Mouse (Mus musculus) lung, adult 2 months (tissue): ENCODE data around the gene Ago1. TPM values are rescaled to one million over a fixed set of nuclear protein-coding genes. Genes with fewer than 3 reads are reported as not detected.

Experiments used
- DNase-seq: peaks from one replicate; pipeline ENCODE4 v3.0.0; 2022
- H3K4me1 ChIP-seq: fragments of 200-500 bp; 2 replicates; pipeline ENCODE4 v1.6.1; 2011; ENCODE audit warnings: low read length; ENCODE audit not compliant: control insufficient read depth, insufficient read depth
- H3K4me3 ChIP-seq: fragments of 200-500 bp; replicated peaks from 2 replicates; pipeline ENCODE3; 2011; ENCODE audit warnings: low read depth, mild to moderate bottlenecking, control low read depth, low read length; ENCODE audit errors: extremely low read depth
- CTCF ChIP-seq: fragments of 200-500 bp; IDR thresholded peaks from 2 replicates; pipeline ENCODE4 v1.5.1; 2011; ENCODE audit warnings: mild to moderate bottlenecking, low read length, control low read depth; ENCODE audit not compliant: insufficient read depth
- POLR2A ChIP-seq: fragments of 200-500 bp; IDR thresholded peaks from 2 replicates; pipeline ENCODE4 v1.6.1; 2011; ENCODE audit warnings: low read depth, mild to moderate bottlenecking, control low read depth, low read length, borderline replicate concordance; ENCODE audit errors: extremely low read depth
- WGBS: fragments of 180-500 bp; shearing (Covaris S2); methylation state at CpG from one replicate; pipeline ENCODE4 v1.1.7; 2018; 5-methylcytosine and 5-hydroxymethylcytosine counted together
- polyA plus RNA-seq: library from polyadenylated mRNA; depleted of rRNA; stranded (reverse); fragments of >200 nt; gene quantifications from 2 replicates; pipeline ENCODE4 v1.2.3, GENCODE M21; 2012

Ago1 gene
- polyA plus RNA-seq, 1 experiment = 35.0 TPM

- no peak for DNase-seq
- no peak overlapping the region for H3K4me3 ChIP-seq
- WGBS = 41% methylated on average over 4 of the region's 4 CpGs
- TF ChIP-seq CTCF = no peak
- no peak for TF ChIP-seq POLR2A
- peaks cover 9% of the 10 kb centered on the region for H3K4me1 ChIP-seq
Measured at GRCm38 (mm10) chr4:126464189-126464891, 4.0 kb downstream of the Ago1 start.

DNA sequence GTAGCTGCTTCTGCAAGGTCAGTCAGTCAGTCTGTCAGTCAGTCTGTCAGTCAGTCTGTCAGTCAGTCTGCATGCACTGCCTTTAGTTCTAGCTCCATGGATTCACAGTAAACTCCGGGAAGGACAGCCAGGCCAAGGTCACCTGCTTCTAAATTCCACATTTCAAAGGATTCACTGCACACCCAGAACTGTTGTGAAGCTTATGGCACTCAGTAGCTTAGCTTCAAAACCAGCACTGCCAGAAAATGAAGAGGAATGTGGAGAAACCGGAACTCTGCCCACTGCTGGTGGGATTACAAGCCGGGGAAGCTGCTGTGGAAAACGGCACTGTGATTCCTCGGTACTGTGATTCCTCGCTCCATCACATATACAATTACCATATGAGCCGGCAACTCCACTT, 12.9 kb downstream of the Ago1 start:
- TF ChIP-seq POLR2A (no peak), CTCF (no peak)
- H3K4me1 ChIP-seq = 0 out of 2 replicates have a peak, but pooled peaks cover 2% of the 10 kb centered on the region
- 77% methylated on average over 7 of the region's 7 CpGs for WGBS
- DNase-seq = no peak
- H3K4me3 ChIP-seq = no peak overlapping the region

GRCm38 (mm10) chr4:126454547-126455254, 13.7 kb downstream of the Ago1 start:
- Histone ChIP-seq H3K4me1 (0 out of 2 replicates have a peak, but pooled peaks cover 2% of the 10 kb centered on the region), H3K4me3 (no peak overlapping the region)
- WGBS = 67% methylated on average over 5 of the region's 5 CpGs
- DNase-seq = no peak
- TF ChIP-seq POLR2A (no peak), CTCF (no peak)

DNA sequence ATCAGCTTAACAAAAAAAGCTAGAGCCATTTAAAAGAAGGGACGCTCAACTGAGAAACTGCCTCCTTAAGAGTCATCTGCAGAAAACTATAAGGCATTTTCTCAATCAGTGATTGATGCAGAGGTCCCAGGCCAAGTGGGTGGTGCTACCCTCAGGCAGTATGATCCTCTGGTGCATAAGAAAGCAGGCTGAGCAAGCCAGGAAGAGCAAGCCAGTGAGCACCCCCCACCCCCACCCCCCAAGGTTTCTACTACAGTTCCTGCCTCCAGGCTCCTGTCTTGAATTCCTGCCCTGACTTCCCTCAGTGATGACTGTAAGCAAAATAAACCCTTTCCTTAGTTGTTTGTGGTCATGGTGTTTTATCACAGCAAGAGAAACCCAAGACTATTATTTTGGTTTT, 18.1 kb downstream of the Ago1 start:
- TF ChIP-seq POLR2A (no peak), CTCF (no peak)
- WGBS = 91% methylated on average over 1 of the region's 1 CpGs
- Histone ChIP-seq H3K4me3 (no peak overlapping the region), H3K4me1 (0 out of 2 replicates have a peak, but pooled peaks cover under 1% of the 10 kb centered on the region)
- DNase-seq = no peak

- Histone ChIP-seq H3K4me3 (no peak overlapping the region), H3K4me1 (no peaks in the 10 kb centered on the region)
- DNase-seq = peak; percentile 20
- TF ChIP-seq CTCF (no peak), POLR2A (no peak)
- 70% methylated on average over 7 of the region's 7 CpGs for WGBS
Measured at GRCm38 (mm10) chr4:126447126-126447525, 21.3 kb downstream of the Ago1 start.

GRCm38 (mm10) chr4:126444528-126444927, 23.9 kb downstream of the Ago1 start:
- no peak for DNase-seq
- Histone ChIP-seq H3K4me1 (no peaks in the 10 kb centered on the region), H3K4me3 (no peak overlapping the region)
- no peak for TF ChIP-seq CTCF
- 74% methylated on average over 3 of the region's 3 CpGs for WGBS

GRCm38 (mm10) chr4:126438261-126438660, 30.1 kb downstream of the Ago1 start:
- WGBS = 65% methylated on average over 5 of the region's 5 CpGs
- DNase-seq = no peak
- Histone ChIP-seq H3K4me3 (no peak overlapping the region), H3K4me1 (no peaks in the 10 kb centered on the region)
- TF ChIP-seq CTCF (no peak), POLR2A (no peak)

- TF ChIP-seq CTCF (no peak), POLR2A (no peak)
- no peak overlapping the region for H3K4me3 ChIP-seq
- WGBS = 33% methylated on average over 2 of the region's 2 CpGs
- no peaks in the 10 kb centered on the region for H3K4me1 ChIP-seq
- DNase-seq = no peak
Measured at GRCm38 (mm10) chr4:126436268-126436667, 32.1 kb downstream of the Ago1 start.

DNA sequence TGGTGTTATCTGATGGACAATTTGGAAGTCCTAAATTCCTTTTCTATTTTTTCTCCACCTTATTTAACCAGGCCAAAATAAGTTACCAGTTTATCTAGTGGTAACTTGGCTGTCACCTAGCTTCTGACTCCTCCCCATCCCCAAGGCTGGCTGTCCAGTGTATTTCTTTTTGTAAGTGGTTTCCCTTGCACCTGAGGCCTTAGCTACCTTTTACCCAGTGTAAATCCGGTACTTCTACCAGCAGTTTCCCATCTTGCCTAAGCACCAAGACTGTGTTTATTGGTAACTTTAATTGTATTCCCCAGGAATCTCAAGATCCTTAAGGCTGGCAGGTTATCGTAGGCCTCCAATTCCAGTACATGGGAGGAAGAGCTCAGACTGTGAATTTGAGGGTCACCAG, 34.3 kb downstream of the Ago1 start:
- DNase-seq = no peak
- 93% methylated on average over 2 of the region's 2 CpGs for WGBS
- TF ChIP-seq POLR2A = no peak
- TF ChIP-seq CTCF = no peak
- no peaks in the 10 kb centered on the region for H3K4me1 ChIP-seq
- H3K4me3 ChIP-seq = no peak overlapping the region

DNA sequence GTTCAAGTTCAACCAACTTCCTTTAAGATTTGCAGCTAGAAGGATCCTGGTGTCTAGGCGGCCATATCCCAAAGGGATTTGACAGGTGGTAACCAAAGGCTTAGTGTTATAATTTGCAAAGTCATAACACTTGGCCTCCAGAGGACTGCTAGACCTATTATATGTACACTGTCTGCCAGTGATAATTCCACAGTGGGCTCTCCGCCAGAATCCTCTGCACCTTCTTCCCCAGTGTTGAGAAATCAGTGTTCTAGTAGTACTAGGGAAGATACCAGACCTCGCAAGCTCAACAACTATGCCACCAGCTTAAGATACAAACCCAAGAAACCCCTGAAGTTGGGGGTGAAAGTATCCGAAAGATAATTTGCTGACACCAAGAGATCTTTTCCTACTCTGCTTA, 35.2 kb downstream of the Ago1 start:
- H3K4me1 ChIP-seq = no peaks in the 10 kb centered on the region
- 88% methylated on average over 4 of the region's 4 CpGs for WGBS
- TF ChIP-seq POLR2A = no peak
- TF ChIP-seq CTCF = no peak
- DNase-seq = no peak
- no peak overlapping the region for H3K4me3 ChIP-seq
